Mouse (Mus musculus) layer of hippocampus, adult 9-10 months (tissue): Measurements from ENCODE around the gene Lgals2.
"Not testable (repeated sequence)": the region's sequence is repeated elsewhere in the genome, so short reads cannot be mapped to it uniquely, and the experiment has no call there.

Experiments used
- DNase-seq: peaks from one replicate; pipeline ENCODE4 v3.0.0; 2022; ENCODE audit warnings: low spot score

Lgals2 gene

GRCm38 (mm10) chr15:78874989-78875388 lies 19.7 kb upstream of the Lgals2 start:
- DNase-seq, result no peak

DNA sequence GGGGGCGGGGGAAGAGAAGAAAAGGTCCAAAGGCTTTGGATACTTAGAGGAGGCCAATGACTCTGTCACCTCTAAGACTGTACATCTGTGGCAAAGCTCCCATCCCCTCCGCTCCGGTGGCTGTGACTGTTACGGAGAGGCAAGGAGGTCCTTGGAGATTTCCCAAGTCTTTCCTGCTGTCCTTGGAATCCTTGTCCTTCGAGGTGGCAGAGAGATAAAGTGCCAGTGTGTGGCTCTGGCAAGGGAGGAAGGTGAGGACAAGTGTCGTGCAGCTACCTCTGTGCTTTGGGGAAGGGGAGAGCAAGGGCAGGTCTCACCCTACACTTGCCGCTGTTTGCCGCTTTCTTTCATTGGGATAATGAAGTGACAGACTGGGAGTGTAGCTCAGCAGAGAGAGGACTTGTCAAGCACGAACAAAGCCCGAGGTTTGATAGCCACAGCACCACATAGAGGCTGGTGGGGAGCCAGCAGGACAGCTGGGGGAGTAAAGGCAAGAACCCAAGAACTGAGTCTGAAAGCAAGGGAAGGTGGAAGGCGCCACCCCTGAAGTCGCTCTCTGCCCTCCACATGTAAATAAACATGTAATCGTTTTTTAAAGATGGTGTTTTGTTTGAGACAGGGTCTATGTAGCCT lies 18.6 kb upstream of the Lgals2 start:
- no peak for DNase-seq

- no peak for DNase-seq
These were observed 16.8 kb upstream of the Lgals2 start for GRCm38 (mm10) chr15:78872021-78872608.

GRCm38 (mm10) chr15:78869775-78870174 lies 14.4 kb upstream of the Lgals2 start:
- DNase-seq, result no peak

DNA sequence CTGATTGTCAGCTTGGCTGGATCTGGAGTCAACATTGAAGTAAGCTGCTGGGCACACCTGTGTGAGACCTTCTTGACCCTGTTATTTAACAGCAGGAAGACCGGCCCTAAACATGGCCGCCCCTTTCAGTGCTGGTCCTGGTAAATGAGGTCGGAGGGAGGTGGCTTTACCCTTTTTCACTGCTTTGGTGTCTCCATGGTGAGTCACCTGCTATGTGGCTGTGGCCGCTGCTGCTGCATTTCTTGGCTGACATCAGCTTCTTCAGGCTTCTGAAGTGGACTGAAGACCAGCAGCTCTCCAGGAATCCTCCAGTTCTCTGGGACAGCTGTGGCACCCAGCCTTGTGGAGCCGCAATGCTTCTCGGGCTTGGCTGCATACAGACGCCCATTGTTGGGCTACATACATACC lies 13.5 kb upstream of the Lgals2 start:
- no peak for DNase-seq

DNA sequence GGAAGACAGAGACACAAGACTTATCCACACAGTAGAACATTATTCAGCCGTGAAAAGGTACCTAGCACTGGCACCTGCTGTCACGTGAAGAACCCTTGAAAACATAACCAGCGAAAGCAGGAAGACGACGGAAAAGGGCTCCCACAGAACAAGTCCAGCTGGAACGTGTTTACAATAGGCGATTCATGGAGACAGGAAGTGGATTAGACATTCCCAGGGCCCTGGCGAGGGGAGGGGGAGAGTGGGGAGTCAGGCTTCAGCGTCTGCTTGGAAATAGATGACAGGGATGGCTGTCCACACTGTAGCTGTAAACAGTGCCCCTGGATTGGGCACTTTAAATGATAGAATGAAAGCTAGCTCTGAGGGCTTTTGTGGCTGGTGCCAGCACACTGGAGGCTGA lies 13.1 kb upstream of the Lgals2 start:
- no peak for DNase-seq

GRCm38 (mm10) chr15:78863852-78864253 lies 8.5 kb upstream of the Lgals2 start:
- no peak for DNase-seq

- DNase-seq, result no peak
These were observed 7.8 kb upstream of the Lgals2 start for GRCm38 (mm10) chr15:78863154-78863553.

GRCm38 (mm10) chr15:78862280-78862679 lies 7.0 kb upstream of the Lgals2 start:
- DNase-seq, result no peak

DNA sequence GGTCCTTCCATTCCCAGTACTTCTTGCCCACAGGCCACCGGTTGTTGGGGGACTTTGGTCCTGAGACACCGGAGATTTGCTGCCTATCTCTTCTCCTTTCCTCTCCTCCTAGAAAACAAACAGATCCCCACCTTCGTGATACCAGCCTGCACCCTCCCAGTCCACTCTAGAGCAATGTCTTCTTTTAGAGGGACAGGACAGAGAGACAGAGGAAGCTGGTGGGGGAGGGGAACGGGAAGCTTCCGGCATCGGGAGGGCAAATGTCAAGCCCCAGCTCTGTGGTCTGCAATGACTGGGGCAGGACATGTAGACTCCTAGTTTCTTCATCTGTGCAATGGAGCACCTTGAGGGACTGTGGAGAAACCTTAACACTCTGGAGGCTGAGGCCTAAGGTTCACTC lies 4.4 kb upstream of the Lgals2 start:
- no peak for DNase-seq

- DNase-seq, result no peak
These were observed 4.0 kb upstream of the Lgals2 start for GRCm38 (mm10) chr15:78859311-78859710.

GRCm38 (mm10) chr15:78857009-78857408 lies 1.7 kb upstream of the Lgals2 start:
- no peak for DNase-seq

GRCm38 (mm10) chr15:78851505-78852153 lies 3.7 kb downstream of the Lgals2 start:
- peak; percentile 83 for DNase-seq

DNA sequence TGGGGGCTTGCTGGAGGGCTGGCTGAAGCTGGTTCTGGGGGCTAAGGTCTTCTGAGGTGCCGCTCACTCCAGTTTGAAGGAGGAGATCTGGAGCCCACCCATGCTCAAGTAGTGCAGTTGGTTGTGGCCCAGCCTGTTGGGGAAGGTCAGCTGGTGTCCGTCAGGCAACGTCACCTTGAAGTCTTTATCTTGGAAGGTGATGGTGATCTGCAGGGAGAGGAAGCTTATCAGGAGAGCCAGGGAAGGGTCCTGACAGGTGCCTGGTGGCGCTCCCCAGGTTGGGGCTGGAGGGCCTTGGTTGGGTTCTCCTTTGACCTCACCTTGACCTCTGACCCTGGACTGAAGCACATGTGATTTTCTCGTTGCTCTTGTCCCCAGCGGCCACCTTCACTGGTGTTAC lies 4.4 kb downstream of the Lgals2 start:
- no peak for DNase-seq

GRCm38 (mm10) chr15:78850059-78850824 lies 5.1 kb downstream of the Lgals2 start:
- no peak for DNase-seq

DNA sequence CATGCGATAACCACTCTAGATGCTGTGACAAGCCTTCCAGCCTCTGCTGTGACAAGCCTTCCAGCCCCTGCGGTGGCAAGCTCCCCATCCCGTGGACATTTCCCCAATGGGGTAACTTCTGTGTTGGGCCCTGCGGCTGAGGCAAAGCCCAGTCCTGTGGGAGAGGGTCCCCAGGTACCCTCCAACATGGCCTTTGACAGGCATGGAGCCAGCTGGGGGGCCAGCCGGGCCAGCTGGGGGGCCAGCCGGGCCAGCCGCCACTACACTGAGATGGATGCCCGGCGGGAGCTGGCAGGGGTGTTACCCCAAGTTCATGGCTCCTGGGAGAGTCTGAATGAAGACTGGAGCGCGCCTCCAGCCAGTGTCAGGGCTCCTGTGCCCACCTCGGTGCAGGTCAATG lies 5.8 kb downstream of the Lgals2 start:
- DNase-seq, result no peak

DNA sequence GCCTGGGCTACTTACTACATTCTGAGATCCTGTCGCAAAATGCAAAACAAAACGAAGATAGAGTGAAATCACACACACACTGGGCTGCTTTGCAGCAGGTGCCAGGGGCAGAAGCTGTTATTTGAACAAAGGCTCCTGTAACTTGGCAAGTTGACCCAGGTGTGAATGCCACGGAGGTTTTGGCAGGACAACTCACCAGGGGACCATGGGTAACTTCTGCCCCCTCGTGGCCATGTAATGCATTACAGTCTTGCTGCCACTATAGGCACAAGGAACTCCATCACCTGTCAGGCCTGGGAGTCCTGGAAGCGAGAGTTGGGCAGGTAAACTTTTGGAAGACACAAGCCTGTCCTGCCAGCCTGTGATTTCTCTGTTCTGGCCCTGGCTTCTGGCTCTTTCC lies 6.9 kb downstream of the Lgals2 start:
- DNase-seq, result peak; percentile 64

GRCm38 (mm10) chr15:78846805-78847204 lies 8.5 kb downstream of the Lgals2 start:
- not testable (repeated sequence) for DNase-seq

- DNase-seq, result no peak
These were observed 9.0 kb downstream of the Lgals2 start for GRCm38 (mm10) chr15:78846352-78846751.

GRCm38 (mm10) chr15:78845867-78846266 lies 9.5 kb downstream of the Lgals2 start:
- no peak for DNase-seq

DNA sequence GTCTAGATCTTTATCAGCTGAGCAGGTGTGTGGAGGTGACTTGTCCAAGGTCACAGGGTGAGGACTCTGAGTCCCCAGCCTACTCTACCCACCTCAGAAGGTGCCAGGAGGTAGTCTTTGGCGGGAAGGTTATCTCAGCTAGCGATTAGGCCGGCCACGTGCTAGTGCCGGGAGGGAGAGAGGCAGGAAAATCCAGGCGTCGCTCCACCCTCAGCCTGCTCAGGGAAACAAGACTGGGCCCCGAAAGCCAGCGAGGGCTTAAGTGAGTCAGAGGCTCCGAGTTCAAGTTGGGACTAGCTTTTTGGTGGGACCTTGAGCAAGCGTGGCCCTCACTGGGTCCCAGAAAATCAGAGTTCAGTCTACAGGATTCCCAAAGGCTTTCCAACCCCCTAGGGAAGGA lies 10.0 kb downstream of the Lgals2 start:
- DNase-seq, result no peak

DNA sequence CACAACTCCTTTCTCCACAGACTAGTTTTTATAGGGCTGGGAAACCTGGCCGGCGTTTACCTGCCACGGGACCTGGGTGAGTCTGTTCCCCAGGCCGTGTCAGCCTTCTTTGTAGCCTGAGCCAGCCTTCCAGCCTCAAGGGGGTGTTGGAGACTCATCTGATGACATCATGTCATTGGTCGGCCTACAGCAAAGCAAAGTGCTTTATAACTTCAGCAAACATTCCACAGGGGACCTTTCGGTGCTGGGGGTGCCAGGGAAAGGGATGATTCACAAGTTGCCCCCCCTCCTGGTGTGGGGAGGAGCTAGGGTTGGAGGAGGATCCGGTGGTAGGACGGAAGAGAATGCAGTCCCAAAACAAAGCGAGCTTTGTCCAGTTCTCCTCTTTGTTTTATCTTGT lies 10.5 kb downstream of the Lgals2 start:
- DNase-seq, result no peak
